Mouse (Mus musculus) kidney, adult 11 months (tissue): ENCODE results near the gene Med13.

ENCODE experiments used
- DNase-seq: peaks from one replicate; pipeline ENCODE4 v3.0.0; 2022

Med13 gene

DNA sequence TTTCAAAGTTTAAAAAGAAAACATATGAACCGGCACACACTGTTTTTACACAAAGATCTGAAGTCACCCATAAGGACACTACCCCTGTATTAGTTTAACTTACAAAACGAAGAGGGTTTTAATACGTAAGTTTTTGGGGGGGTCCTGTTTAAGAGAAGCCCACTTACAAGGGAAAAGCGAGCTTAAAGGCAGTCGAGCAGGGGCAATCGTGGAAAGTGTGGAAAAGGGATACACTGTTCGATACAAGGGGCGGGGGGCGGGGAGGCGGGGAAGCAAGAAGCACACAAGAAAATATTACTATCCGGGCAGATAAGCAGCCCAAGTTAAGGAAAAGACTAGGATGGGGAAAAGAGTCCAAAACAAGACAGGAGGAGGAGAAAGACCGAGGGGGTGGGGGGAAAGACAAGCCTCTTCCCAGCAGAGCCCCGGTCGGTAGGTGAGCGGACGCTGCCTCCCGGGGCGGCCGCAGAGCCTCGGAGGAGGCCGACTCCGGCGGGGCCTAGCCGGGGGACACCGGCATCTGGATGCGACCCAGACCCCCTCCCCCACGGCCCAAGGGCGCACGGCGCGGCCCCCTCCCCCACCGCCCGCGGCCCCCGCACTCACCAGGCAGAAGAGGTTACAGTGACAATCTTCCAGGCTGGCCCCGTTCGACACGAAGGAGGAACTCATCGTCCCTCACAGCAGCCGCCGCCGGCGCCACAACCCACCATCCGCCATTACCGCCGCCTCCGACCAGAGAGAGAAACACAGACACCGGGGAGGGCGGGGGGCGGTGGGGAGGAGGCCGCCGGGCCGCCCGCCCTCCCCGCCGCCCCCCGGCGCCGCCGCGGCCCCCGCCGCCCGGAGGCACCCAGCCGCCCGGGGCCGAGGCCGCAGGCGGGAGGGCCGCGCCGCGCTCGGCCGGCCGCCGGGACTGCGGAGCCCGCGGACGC is at the start of gene Med13:
Gene Med13, minus strand, starts transcription at position 749 of the 935 bp plus-strand sequence.
- DNase-seq = peak; percentile 41

DNA sequence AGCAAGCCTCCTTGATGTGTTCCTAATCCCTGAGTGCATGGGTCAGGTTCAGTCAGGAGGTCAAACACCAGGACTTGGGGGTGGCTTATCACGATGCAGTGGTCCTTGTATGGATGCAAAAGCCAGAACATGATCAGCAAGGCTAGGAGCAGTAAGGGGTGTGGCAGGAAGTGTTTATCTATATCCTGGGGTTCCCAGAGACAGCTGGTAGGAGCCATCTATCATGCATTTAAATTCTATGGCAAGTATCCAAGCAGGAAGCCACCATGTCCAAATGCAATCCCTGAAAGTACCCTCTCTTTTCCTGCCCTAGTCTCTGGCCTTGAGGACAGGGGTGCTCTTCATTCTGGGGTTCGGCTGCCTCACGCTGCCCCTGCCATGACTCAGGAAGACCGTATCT is 47.2 kb upstream of the Med13 start:
- no peak for DNase-seq

DNA sequence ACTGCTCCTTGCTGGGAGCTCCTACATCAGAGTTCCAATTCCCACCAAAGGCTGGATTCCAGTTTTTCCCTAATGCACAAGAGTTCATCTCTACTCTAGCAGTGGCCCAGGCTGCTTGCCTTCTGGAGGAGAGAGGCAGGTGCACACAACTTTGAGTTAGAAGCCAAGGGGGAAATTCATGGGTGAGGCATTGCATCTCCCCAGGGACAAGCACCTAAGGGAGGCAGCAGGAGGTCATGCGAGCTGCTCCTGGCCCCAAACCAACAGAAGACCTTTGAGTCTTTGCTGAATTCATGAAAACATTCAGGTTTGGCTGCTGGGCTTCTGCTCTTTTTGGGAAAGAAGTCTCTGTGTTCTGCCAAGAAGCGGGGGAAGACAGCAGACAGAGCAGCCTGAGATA is 46.4 kb upstream of the Med13 start:
- DNase-seq = no peak

DNA sequence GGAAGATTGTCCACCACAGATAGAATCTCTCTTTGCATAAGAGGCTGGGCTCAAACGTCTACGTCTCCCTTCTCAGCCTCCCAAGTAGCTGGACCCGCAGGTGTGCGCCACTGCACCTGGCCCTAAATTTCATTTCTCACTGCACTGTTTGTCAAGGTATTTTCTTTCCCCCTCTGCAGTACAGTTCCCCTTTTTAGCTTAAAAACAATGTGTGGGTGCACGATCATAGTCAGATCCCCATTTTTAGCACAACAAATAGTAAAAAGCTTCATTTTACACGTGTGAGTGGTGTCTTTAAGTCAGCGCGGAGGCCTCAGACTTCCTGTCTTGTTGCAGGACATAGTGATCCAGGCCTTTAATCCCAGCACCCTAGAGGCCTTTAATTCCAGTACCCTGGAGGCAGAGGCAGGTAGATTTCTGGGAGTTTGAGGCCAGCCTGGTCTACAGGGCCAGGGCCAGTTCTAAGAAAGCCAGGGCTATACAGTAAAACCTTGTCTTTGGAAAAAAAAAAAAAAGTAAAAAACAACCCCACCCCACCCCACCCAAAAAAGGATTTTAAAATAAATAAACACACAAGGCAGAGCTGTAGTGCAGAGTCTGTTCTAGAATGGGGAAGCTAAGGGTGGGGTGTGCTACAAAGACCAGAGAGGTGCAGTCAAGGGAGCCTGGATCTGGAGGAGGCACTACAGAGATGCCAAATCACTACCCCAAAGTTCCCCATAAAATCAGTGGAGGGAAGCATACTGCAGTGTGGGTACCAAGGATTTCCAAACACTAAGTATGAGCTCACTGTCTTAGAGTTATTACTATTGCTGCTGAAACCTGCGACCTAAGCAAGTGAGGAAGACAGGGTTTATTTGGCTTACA is 42.1 kb upstream of the Med13 start:
- DNase-seq = no peak

DNA sequence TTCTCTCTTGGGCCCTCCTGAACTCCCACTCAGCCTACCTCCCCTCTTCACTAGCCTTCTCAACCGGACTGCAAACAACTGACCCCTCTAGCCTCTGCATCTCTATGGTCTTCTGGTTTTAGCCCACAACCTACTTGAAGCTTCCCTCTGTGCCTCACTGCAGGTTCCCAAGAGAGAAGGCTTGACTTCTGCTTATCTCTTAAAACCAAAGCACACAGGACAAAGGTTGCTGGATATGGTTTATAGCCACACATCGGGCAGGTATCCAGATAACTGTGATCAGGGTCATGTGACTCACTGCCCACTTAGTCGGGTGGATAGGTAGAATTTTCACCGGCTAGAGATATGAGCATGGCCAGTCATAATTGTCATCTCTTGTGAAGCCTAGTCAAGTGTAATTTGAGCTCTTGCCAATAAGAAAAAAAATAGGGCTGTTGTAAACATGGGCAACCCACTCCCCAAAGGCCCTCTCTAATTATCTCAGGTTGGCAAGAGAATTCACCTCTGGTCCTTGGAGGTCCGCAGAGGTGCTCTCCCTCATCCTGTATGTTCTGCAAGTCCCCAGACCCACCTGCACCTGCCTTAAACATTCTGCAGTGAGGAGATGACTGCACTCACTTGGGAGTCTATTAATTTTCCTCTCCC is 39.7 kb upstream of the Med13 start:
- no peak for DNase-seq

DNA sequence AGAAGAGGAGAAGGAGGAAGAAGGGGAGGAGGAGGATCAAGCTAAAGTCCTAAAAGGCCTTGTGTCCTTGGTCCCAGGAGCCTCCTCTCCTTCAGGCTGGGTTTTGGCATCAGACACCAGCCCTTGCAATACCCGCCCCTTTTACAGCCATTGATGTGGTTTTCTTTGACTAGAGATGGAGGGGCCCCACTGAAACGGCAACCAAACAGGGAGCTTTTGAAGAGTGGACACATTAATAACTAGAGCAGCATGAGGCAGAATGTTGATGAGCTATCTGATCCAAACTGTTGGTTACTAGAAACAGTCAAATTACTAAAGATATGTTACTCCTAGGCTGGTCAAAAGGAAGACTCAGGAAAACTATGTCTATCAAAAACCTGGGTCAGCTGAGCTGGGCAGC is 39.1 kb upstream of the Med13 start:
- no peak for DNase-seq

DNA sequence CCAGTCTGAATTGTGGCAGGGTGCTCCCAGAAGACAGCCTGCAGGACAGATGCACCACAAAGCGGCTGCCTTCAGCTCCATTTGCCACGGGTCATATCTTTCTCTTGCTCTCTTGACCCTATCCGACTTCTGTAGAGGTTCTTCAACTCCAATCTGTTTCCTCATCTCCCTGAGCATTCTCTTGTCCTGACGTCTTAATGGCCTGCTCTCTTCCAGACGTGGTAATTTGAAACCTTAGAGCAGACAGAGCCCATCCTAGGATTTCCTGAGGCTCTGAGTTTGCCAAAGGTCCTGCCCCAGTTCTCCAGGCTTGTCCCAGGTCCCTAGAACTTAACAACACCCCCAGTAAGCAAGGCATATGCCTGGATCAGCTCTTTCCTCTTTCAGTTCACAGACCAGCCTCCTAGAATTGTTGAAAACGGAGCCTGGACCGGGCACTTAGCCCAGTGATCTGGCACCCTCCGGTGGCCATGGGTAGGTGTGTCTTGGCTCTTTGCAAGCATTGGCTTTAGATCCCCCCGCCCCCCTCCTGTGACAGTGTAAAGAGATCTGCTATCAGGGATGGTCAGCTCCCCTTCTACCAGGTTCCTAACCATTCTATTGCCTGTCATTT is 38.2 kb upstream of the Med13 start:
- DNase-seq = peak; percentile 72

DNA sequence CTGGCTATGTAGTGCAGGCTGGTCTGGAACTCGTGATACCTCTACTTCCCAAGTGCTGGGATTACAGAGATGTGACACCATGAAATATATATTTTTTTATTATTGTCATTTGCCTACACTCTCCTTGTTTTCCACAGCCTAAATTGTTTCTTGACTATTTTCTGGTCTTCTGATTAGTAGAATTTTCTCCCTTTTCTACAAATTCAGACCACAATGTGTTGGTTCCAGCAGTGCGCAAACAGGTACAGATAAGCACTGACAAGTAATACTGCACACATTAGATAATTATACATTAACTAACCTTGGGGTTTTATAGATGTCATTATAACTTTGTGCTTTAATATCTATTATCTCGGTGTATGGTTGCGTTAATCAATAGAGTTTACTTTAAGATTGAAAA is 37.7 kb upstream of the Med13 start:
- no peak for DNase-seq

GRCm38 (mm10) chr11:86391687-86392086 is 34.3 kb upstream of the Med13 start:
- DNase-seq = no peak

- peak; percentile 42 for DNase-seq
These were observed 32.9 kb upstream of the Med13 start for GRCm38 (mm10) chr11:86390308-86390707.

- DNase-seq = no peak
These were observed 32.1 kb upstream of the Med13 start for GRCm38 (mm10) chr11:86389506-86389905.

- no peak for DNase-seq
These were observed 31.5 kb upstream of the Med13 start for GRCm38 (mm10) chr11:86388821-86389480.

GRCm38 (mm10) chr11:86387121-86387893 is 29.9 kb upstream of the Med13 start:
- DNase-seq = no peak

DNA sequence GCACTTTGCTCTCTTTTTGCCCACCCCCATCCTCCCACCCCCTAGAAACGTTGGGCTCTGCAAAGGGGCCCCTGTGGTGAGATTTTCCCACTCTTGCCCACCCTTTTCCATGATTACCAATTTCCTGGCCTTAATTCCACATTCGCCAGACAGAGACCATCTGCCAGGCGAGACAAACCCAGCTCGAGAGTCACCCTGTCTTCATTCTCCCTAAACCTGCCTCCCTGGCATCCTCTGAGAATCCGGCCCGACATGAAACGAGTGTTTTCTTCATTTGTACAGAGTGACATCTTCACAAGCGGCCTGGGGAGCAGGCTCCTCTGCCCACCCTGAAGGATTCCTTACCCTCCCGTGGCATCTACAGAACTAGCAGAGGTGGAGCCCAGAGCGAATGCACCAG is 29.2 kb upstream of the Med13 start:
- no peak for DNase-seq

GRCm38 (mm10) chr11:86385710-86386282 is 28.4 kb upstream of the Med13 start:
- no peak for DNase-seq

DNA sequence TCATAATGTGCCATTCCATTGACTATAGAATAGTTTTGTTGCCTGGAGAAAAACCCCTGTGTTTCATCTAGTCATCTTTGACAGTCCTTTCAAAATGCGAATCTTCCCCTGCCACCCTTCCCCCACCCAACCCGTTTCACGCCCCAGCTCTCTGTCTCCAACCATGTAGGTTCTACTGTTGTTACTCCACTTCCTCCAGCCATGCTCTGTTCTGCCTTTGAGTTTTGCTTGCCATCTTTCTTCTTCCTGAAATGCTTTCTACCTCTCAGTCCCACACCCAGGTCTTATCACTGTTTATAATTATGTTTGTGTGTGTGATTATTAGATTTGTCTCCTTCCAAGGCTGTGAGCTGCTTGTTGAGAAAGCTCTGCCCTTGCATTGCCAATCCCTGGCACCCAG is 26.7 kb upstream of the Med13 start:
- no peak for DNase-seq

DNA sequence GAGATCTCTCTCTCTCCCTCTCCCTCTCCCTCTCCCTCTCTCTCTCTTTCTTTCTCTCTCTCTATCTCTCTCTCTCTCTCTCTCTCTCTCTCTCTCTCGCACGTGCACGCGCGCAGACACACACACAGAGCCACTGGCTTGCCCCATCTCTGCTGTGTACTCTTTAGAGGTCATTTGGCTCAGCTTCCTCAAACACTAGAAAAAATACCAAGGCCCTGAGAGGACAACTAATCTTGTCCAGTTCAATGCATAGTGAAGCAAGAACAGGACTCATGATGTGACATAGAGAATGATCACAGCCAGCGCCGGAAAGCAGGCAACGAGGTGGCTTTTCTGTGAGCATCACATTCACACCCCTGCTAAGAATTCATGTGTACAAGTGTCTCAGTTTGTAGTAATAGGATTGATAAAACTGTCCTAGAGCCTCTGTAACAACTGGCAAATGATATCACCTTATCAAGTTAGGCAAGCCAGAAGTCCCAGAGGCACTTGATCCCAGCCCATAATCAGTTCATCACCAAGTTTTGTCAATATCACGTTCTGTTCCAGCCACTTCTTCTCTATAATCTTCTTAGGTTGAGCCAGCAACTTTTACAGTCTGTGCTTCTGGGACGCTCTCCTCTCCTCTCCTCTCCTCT is 25.2 kb upstream of the Med13 start:
- no peak for DNase-seq

DNA sequence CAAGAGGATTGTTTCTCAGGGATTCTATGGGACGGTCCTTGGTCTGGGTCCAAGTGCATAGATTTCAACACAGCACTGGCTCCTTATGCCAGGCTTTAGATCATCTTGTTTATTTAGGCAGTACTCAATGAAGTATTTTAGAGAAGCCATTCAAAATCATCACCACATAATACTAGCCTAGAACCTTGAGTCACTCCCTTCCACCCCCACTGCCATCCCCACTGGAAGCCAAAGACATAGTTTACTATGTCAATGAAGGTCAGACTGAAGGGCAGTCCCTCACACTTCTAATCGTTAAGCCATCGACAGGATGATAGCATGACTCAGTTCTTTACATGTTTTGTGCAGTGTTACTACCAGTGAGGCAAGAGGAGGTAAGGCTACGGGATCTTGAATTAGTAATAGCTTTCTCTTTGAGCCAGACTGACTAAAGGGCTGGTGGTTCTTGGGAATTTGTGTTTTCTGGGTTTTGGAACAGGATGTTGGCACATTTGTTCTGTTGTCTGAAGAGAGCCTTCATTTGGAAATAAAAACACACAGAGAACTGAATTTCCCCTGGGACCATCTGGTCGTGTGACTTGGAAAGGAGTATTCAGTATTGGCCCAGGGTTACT is 24.2 kb upstream of the Med13 start:
- no peak for DNase-seq

GRCm38 (mm10) chr11:86380521-86381238 is 23.3 kb upstream of the Med13 start:
- DNase-seq = no peak
